Mouse (Mus musculus): ENCODE measurements at regions not wholly inside any gene's neighbourhood (a gene's known extent, or its start where the extent isn't known, plus 50 kb on each side); places are given as distances from the start of the nearest gene placed in this dataset.

DNA sequence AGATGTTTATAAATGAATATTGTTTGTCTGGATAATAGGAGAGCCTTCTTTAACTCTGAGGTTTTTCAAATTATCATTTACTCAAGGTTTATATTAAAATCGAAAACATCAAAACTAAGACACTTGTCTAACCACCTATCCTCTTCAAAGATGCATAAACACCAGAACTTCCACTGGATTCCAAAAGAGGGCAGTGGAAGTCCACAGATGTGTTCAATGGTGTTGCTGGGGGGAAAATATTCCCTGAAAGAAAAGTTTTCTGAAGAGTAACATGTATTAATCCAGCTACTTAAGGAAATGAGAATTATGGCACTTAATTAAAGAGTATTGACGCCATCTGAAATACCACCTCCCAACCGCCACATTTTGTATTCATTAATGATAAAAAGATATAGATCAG is 586.9 kb downstream of the Kcnj2 start:
- TF ChIP-seq CTCF (IDR thresholded peaks at IDR 0.05; ENCODE audit: low read depth, low read length) (no peak), POLR2A (IDR thresholded peaks at IDR 0.05; ENCODE audit: extremely low read depth, insufficient read depth, low read length) (no peak)
